Mouse (Mus musculus): ENCODE measurements around the gene Vps35l.

Gene Vps35l

GRCm38 (mm10) chr7:118889046-118889680, 149.1 kb downstream of the Vps35l start:
- DNase-seq: no peak

Data from kidney, adult 9 months (tissue).